8 mouse cellular contexts compared by ENCODE assay signal in the genomic region with DNA sequence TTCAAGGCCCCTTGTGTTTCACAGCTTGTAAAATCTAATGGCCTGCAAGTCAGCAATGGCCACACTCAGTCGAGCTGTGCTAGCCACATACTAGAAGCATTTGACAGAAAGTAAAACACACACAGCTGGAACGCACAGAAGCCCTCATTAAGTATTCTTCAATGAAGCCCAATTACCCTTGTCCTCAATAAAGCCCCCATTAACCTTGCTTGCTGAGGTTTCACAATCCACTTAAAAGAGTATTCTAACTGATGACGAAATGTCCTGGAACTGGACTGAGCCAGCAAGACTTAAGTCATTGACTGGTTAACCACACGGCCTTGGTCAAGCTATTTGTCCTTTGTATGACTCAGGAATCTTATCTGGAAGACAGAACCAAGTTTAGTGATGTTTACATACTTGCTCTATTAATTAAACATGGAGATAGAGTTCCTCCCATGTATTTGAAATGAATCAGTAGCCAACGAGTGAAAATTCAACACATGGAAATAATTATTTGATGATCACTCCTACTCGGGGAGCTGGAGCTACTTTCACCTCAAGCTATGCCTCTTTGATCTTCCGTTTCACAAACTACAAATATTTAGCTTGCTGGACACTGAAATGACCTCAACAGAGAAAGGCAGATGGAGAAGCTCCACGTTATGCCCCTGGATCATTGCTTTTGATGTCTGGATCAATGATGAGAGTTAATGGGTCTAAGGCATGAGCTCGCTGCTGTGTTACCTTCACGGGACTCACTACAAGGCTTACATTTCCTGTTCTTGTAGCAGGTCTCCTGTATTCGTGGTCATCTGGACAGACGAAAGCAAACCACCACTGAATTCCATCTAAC.
DNase-seq lines count a peak whose midpoint lies in the region; ATAC-seq and TF ChIP-seq lines count a peak whose summit lies in the region.

No protein-coding gene starts in this region.

- H3K36me3 ChIP-seq in liver, adult 2 months (ENCODE audit: control insufficient read depth, insufficient read depth, low read length) = no peaks in the 10 kb centered on the region
- H3K36me3 ChIP-seq in liver, embryonic 13.5 days = no peaks in the 10 kb centered on the region
- no peaks in the 10 kb centered on the region for H3K36me3 ChIP-seq in stomach, embryonic 16.5 days (ENCODE audit: control insufficient read depth, insufficient read depth, low read length)
- H3K36me3 ChIP-seq in midbrain, embryonic 13.5 days = no peaks in the 10 kb centered on the region

- no peak for TF ChIP-seq CTCF in liver, adult 2 months (IDR thresholded peaks at IDR 0.05; ENCODE audit: low read depth, low read length)

- no peaks in the 10 kb centered on the region for H3K27me3 ChIP-seq in liver, adult 2 months (ENCODE audit: control insufficient read depth, insufficient read depth, low read length)
- no peaks in the 10 kb centered on the region for H3K27me3 ChIP-seq in liver, embryonic 13.5 days
- H3K27me3 ChIP-seq in stomach, embryonic 16.5 days (ENCODE audit: control insufficient read depth, insufficient read depth, low read length) = no peaks in the 10 kb centered on the region
- no peaks in the 10 kb centered on the region for H3K27me3 ChIP-seq in midbrain, embryonic 13.5 days

- peaks cover 11% of the 10 kb centered on the region; the same call in 1 of the 2 replicates for H3K79me2 ChIP-seq in liver, adult 2 months (ENCODE audit: control insufficient read depth, insufficient read depth, low read length)

- H3K4me3 ChIP-seq in liver, adult 2 months (ENCODE audit: insufficient read depth, low read depth, low read length) = no peak overlapping the region
- H3K4me3 ChIP-seq in liver, embryonic 13.5 days (replicated peaks) = no peak overlapping the region
- H3K4me3 ChIP-seq in stomach, embryonic 16.5 days (replicated peaks; ENCODE audit: low read length) = no peak overlapping the region
- H3K4me3 ChIP-seq in midbrain, embryonic 13.5 days (replicated peaks) = no peak overlapping the region

- no peak overlapping the region for H3K4me2 ChIP-seq in liver, embryonic 13.5 days
- peak overlapping the region; percentile 13; the same call in 1 of the 2 replicates for H3K4me2 ChIP-seq in stomach, embryonic 16.5 days (ENCODE audit: low read depth, low read length)
- H3K4me2 ChIP-seq in midbrain, embryonic 13.5 days (replicated peaks) = no peak overlapping the region

- no peak for TF ChIP-seq POLR2A in liver, adult 2 months (IDR thresholded peaks at IDR 0.05; ENCODE audit: extremely low read depth, insufficient read depth, low read length)

- 15% methylated on average over 12 of the region's 12 CpGs for WGBS in liver, adult 2 months
- WGBS in liver, embryonic 13.5 days (ENCODE audit: insufficient replicate concordance) = 56% methylated on average over 12 of the region's 12 CpGs
- WGBS in stomach, embryonic 16.5 days = 48% methylated on average over 12 of the region's 12 CpGs
- 74% methylated on average over 12 of the region's 12 CpGs for WGBS in midbrain, embryonic 13.5 days

- no peaks in the 10 kb centered on the region for H3K9me3 ChIP-seq in liver, embryonic 13.5 days (replicated peaks)
- H3K9me3 ChIP-seq in stomach, embryonic 16.5 days (replicated peaks; ENCODE audit: control insufficient read depth, low read length) = no peaks in the 10 kb centered on the region
- H3K9me3 ChIP-seq in midbrain, embryonic 13.5 days = no peaks in the 10 kb centered on the region

- 0 out of 2 replicates have a peak overlapping the region, but pooled peaks have one; percentile 24 for H3K27ac ChIP-seq in liver, adult 2 months (replicated peaks; ENCODE audit: insufficient read depth, low read depth, low read length)
- H3K27ac ChIP-seq in liver, embryonic 13.5 days = peak overlapping the region; percentile 7; the same call in 1 of the 2 replicates
- H3K27ac ChIP-seq in stomach, embryonic 16.5 days (ENCODE audit: low read length) = no peak overlapping the region
- H3K27ac ChIP-seq in midbrain, embryonic 13.5 days = no peak overlapping the region

- peak; percentile 33; the same call in 1 of the 2 replicates for ATAC-seq in common myeloid progenitor, adult 5-6 weeks (replicated peaks; ENCODE audit: low read depth, poor library complexity, severe bottlenecking)
- ATAC-seq in liver, embryonic 13.5 days (ENCODE audit: low read depth) = peak; percentile 21; the same call in 1 of the 2 replicates
- ATAC-seq in stomach, embryonic 16.5 days (ENCODE audit: insufficient read depth, low FRiP score) = no peak
- ATAC-seq in midbrain, embryonic 13.5 days = no peak

- peaks cover 30% of the 10 kb centered on the region for H3K4me1 ChIP-seq in liver, adult 2 months (ENCODE audit: control insufficient read depth, insufficient read depth, low read length)
- peaks cover 48% of the 10 kb centered on the region for H3K4me1 ChIP-seq in liver, embryonic 13.5 days (replicated peaks)
- H3K4me1 ChIP-seq in stomach, embryonic 16.5 days (ENCODE audit: control insufficient read depth, insufficient read depth, low read length) = peaks cover 18% of the 10 kb centered on the region
- peaks cover 10% of the 10 kb centered on the region; the same call in 1 of the 2 replicates for H3K4me1 ChIP-seq in midbrain, embryonic 13.5 days (replicated peaks)

- H3K9ac ChIP-seq in liver, adult 2 months (ENCODE audit: low read depth, low read length) = no peak overlapping the region
- H3K9ac ChIP-seq in liver, embryonic 13.5 days = no peak overlapping the region
- no peak overlapping the region for H3K9ac ChIP-seq in stomach, embryonic 16.5 days (ENCODE audit: low read length)
- H3K9ac ChIP-seq in midbrain, embryonic 13.5 days (replicated peaks) = no peak overlapping the region

- peak; percentile 90 for DNase-seq in liver, adult 2 months (ENCODE audit: extremely low read depth, low read depth, low spot score)
- no peak for DNase-seq in liver
- DNase-seq in liver, embryonic 13.5 days = no peak
- no peak for DNase-seq in urinary bladder, postnatal 10 days (ENCODE audit: low spot score)
- DNase-seq in MN1 (ENCODE audit: low spot score) = no peak

Comparison
In these comparisons a context has a peak if more than half of its experiments do, and no peak if none do; other contexts are left out.
1. H3K27ac ChIP-seq: peak in liver, adult 2 months (single experiment) and liver, embryonic 13.5 days (single experiment); none in stomach, embryonic 16.5 days (single experiment) and midbrain, embryonic 13.5 days (single experiment).
2. ATAC-seq: peak in common myeloid progenitor, adult 5-6 weeks (single experiment) and liver, embryonic 13.5 days (single experiment); none in stomach, embryonic 16.5 days (single experiment) and midbrain, embryonic 13.5 days (single experiment).